ENCODE assay signal across 8 mouse cellular contexts in the genomic region with DNA sequence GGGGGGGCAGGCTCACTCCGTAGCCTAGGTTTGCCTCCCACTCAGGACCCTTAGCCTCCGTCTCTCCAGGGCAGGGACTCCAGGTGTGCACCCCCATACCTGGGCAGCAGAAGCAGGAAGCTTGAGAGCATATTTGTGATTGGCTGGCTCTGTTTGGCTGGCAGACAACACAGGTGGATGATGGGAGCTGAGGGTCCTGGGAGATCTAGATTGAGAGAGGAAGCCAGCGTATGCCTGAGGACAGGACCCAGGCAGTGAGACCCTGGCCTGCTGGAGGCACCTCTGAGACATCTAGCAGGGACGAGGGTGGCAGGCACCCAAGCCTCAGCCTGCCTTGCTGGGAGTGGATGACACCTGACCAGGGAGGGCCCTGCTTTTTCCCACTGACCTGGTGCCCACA.
DNase-seq lines count a peak whose midpoint lies in the region; ATAC-seq lines count a peak whose summit lies in the region.

No protein-coding gene starts in this region.

- ATAC-seq in kidney, embryonic 16.5 days (ENCODE audit: low FRiP score, low TSS enrichment): no peak
- ATAC-seq in hindbrain, embryonic 16.5 days: no peak
- no peak for ATAC-seq in midbrain, embryonic 16.5 days
- no peak; the same call in 1 of the 2 replicates for ATAC-seq in granulocyte monocyte progenitor cell, adult 5-6 weeks (replicated peaks; ENCODE audit: poor library complexity, severe bottlenecking)

- peak overlapping the region; percentile 85 for H3K9ac ChIP-seq in kidney, embryonic 16.5 days (replicated peaks; ENCODE audit: low read length)
- no peak overlapping the region; the same call in 1 of the 2 replicates for H3K9ac ChIP-seq in hindbrain, embryonic 16.5 days (ENCODE audit: low read depth, low read length)
- peak overlapping the region; percentile 67; the same call in 1 of the 2 replicates for H3K9ac ChIP-seq in midbrain, embryonic 16.5 days (ENCODE audit: low read depth, low read length)

- 43% methylated on average over 4 of the region's 4 CpGs for WGBS in kidney, embryonic 16.5 days
- WGBS in hindbrain, embryonic 16.5 days: 48% methylated on average over 4 of the region's 4 CpGs
- WGBS in midbrain, embryonic 16.5 days: 72% methylated on average over 4 of the region's 4 CpGs

- no peaks in the 10 kb centered on the region for H3K27me3 ChIP-seq in kidney, embryonic 16.5 days (ENCODE audit: insufficient read depth, low read length)
- H3K27me3 ChIP-seq in hindbrain, embryonic 16.5 days (replicated peaks; ENCODE audit: control insufficient read depth, insufficient read depth, low read length): no peaks in the 10 kb centered on the region
- H3K27me3 ChIP-seq in midbrain, embryonic 16.5 days (ENCODE audit: control insufficient read depth, insufficient read depth, low read depth, low read length): no peaks in the 10 kb centered on the region

- H3K4me1 ChIP-seq in kidney, embryonic 16.5 days (ENCODE audit: insufficient read depth, low read length): peaks cover 55% of the 10 kb centered on the region
- H3K4me1 ChIP-seq in brown adipose tissue, adult 24 weeks (ENCODE audit: control insufficient read depth, insufficient read depth, insufficient read length, low read length): peaks cover 28% of the 10 kb centered on the region
- peaks cover 15% of the 10 kb centered on the region for H3K4me1 ChIP-seq in hindbrain, embryonic 16.5 days (ENCODE audit: control insufficient read depth, insufficient read depth, low read depth, low read length)
- peaks cover 12% of the 10 kb centered on the region for H3K4me1 ChIP-seq in midbrain, embryonic 16.5 days (ENCODE audit: control insufficient read depth, insufficient read depth, low read length)

- no peaks in the 10 kb centered on the region for H3K36me3 ChIP-seq in kidney, embryonic 16.5 days (ENCODE audit: insufficient read depth, low read length)
- no peaks in the 10 kb centered on the region for H3K36me3 ChIP-seq in hindbrain, embryonic 16.5 days (ENCODE audit: control insufficient read depth, insufficient read depth, low read length)
- no peaks in the 10 kb centered on the region for H3K36me3 ChIP-seq in midbrain, embryonic 16.5 days (ENCODE audit: control insufficient read depth, insufficient read depth, low read length)

- no peaks in the 10 kb centered on the region for H3K9me3 ChIP-seq in kidney, embryonic 16.5 days (ENCODE audit: low read length)
- no peaks in the 10 kb centered on the region for H3K9me3 ChIP-seq in hindbrain, embryonic 16.5 days (ENCODE audit: control insufficient read depth, low read length)
- no peaks in the 10 kb centered on the region for H3K9me3 ChIP-seq in midbrain, embryonic 16.5 days (replicated peaks; ENCODE audit: control insufficient read depth, low read length, poor library complexity, severe bottlenecking)

- H3K27ac ChIP-seq in kidney, embryonic 16.5 days (ENCODE audit: low read length): peak overlapping the region; percentile 93; the same call in 1 of the 2 replicates
- H3K27ac ChIP-seq in brown adipose tissue, adult 24 weeks (replicated peaks; ENCODE audit: low read depth, low read length): peak overlapping the region; percentile 90
- no peak overlapping the region for H3K27ac ChIP-seq in hindbrain, embryonic 16.5 days (ENCODE audit: low read depth, low read length)
- H3K27ac ChIP-seq in midbrain, embryonic 16.5 days (ENCODE audit: low read length): no peak overlapping the region

- peak overlapping the region; percentile 57 for H3K4me3 ChIP-seq in kidney, embryonic 16.5 days (ENCODE audit: low read length)
- peak overlapping the region; percentile 58 for H3K4me3 ChIP-seq in brown adipose tissue, adult 24 weeks (ENCODE audit: insufficient read depth, low read depth, low read length)
- H3K4me3 ChIP-seq in hindbrain, embryonic 16.5 days (ENCODE audit: low read length): peak overlapping the region; percentile 54; the same call in 1 of the 2 replicates
- H3K4me3 ChIP-seq in midbrain, embryonic 16.5 days (ENCODE audit: low read depth, low read length): peak overlapping the region; percentile 51; the same call in 1 of the 2 replicates

- DNase-seq in kidney, postnatal 36 days: no peak
- no peak for DNase-seq in spleen, adult 12 weeks (ENCODE audit: low spot score)
- DNase-seq in gastrocnemius, postnatal 4 days (ENCODE audit: low spot score in 2 of 2): no peak

- peak overlapping the region; percentile 70 for H3K4me2 ChIP-seq in kidney, embryonic 16.5 days (replicated peaks; ENCODE audit: low read depth, low read length)
- peak overlapping the region; percentile 89 for H3K4me2 ChIP-seq in hindbrain, embryonic 16.5 days (ENCODE audit: low read length)
- peak overlapping the region; percentile 96 for H3K4me2 ChIP-seq in midbrain, embryonic 16.5 days (ENCODE audit: low read length)

Comparison
In these comparisons a context has a peak if more than half of its experiments do, and no peak if none do; other contexts are left out.
1. H3K27ac ChIP-seq: peak in kidney, embryonic 16.5 days (single experiment) and brown adipose tissue, adult 24 weeks (single experiment); none in hindbrain, embryonic 16.5 days (single experiment) and midbrain, embryonic 16.5 days (single experiment).
2. Peak in every context shown above with its lines, with median percentiles within 50 percentile points of each other: H3K4me2 ChIP-seq and H3K4me3 ChIP-seq.